ENCODE assay signal across 8 mouse cellular contexts in the genomic region with DNA sequence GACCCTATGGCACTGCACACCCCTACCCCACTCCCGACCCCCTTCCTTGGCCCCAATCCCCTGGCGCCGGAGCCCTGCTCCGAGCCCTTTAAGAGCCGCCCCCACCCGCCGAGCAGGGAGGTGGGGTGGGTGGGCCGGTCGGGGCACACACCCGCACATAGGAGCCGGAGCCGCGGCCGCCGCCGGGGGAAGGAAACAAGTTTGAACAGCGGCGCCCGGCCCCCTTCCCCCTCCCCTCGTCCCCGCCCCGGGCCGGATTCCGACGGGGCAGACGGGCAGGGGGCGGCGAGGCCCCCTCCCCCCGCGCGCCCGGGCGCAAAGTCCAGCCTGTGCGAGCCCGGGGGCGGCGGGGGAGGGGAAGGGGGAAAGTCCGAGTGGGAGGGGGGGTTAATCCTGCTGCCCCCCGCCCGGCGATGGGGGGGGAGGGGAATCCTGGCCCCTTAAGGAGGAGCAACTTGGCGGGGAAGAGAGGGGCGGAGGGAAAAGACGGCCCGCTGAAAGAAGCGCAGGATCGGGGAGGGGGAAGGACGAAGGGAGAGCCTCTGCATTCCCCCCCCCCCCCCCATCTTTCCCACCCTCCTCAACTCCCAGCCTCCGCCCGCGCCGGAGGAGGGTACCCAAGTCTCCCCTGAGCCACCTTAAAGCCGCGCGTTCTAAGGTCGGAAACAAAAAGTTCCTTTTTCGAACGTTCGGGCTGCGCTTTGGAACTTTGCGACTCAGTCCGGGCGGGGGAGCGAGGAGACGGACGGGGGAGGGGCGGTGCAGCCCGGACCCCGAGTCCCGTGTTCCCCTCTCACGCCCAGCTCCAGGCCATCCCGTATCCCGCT. TPM values are rescaled to one million over a fixed set of nuclear protein-coding genes. Genes with fewer than 3 reads are reported as not detected.
DNase-seq lines count a peak whose midpoint lies in the region; ATAC-seq and TF ChIP-seq lines count a peak whose summit lies in the region.

No protein-coding gene starts in this region.

- ATAC-seq in liver, embryonic 11.5 days (replicated peaks; ENCODE audit: low FRiP score), result peak; percentile 53
- peak; percentile 39 for ATAC-seq in stomach, postnatal 0 days (ENCODE audit: low FRiP score, low TSS enrichment)

- H3K4me1 ChIP-seq in heart, adult 2 months (ENCODE audit: control insufficient read depth, insufficient read depth, low read length), result peaks cover 15% of the 10 kb centered on the region
- H3K4me1 ChIP-seq in liver, embryonic 11.5 days (replicated peaks; ENCODE audit: control insufficient read depth, insufficient read depth, low read length), result peaks cover 37% of the 10 kb centered on the region
- peaks cover 2% of the 10 kb centered on the region; the same call in 1 of the 2 replicates for H3K4me1 ChIP-seq in stomach, postnatal 0 days (replicated peaks; ENCODE audit: control insufficient read depth, insufficient read depth)

- intact Hi-C loops in heart, adult 2 months (cut with DNase I), result loop anchor here (1.0 to 5.0 kb wide), 3 partner anchors 29 to 148 kb away; partner anchors contain the start of gene Lipe

- peak overlapping the region; percentile 91 for H3K4me2 ChIP-seq in liver, embryonic 11.5 days
- peak overlapping the region; percentile 99 for H3K4me2 ChIP-seq in myocyte (ENCODE audit: low read depth)
- H3K4me2 ChIP-seq in stomach, postnatal 0 days (replicated peaks; ENCODE audit: low read depth), result peak overlapping the region; percentile 82

- H3K4me3 ChIP-seq in heart, adult 2 months, result peak overlapping the region; percentile 96
- peak overlapping the region; percentile 97 for H3K4me3 ChIP-seq in liver, embryonic 11.5 days (ENCODE audit: low read depth, low read length)
- H3K4me3 ChIP-seq in myocyte, result peak overlapping the region; percentile 84
- H3K4me3 ChIP-seq in stomach, postnatal 0 days (ENCODE audit: low read depth, low read length), result peak overlapping the region; percentile 92

- no peaks in the 10 kb centered on the region for H3K9me3 ChIP-seq in liver, embryonic 11.5 days (ENCODE audit: control insufficient read depth, low read length)
- H3K9me3 ChIP-seq in stomach, postnatal 0 days (ENCODE audit: control insufficient read depth, low read length), result no peaks in the 10 kb centered on the region

- WGBS in heart, adult 2 months, result 1% methylated on average over 46 of the region's 73 CpGs
- under 1% methylated on average over 42 of the region's 73 CpGs for WGBS in liver, embryonic 11.5 days
- under 1% methylated on average over 50 of the region's 73 CpGs for WGBS in stomach, postnatal 0 days

- peak overlapping the region; percentile 98 for H3K27ac ChIP-seq in heart, adult 2 months
- H3K27ac ChIP-seq in liver, embryonic 11.5 days (ENCODE audit: low read depth, low read length), result peak overlapping the region; percentile 95
- H3K27ac ChIP-seq in stomach, postnatal 0 days (replicated peaks), result peak overlapping the region; percentile 98

- H3K79me2 ChIP-seq in heart, adult 2 months (replicated peaks; ENCODE audit: control insufficient read depth, insufficient read depth, low read length), result peaks cover 7% of the 10 kb centered on the region; the same call in 1 of the 2 replicates
- H3K79me2 ChIP-seq in myocyte (ENCODE audit: control insufficient read depth, insufficient read depth), result peaks cover 55% of the 10 kb centered on the region

- H3K36me3 ChIP-seq in heart, adult 2 months (ENCODE audit: control insufficient read depth, insufficient read depth, low read length), result no peaks in the 10 kb centered on the region; the same call in 1 of the 2 replicates
- peaks cover 13% of the 10 kb centered on the region for H3K36me3 ChIP-seq in liver, embryonic 11.5 days (ENCODE audit: control insufficient read depth, insufficient read depth, low read length)
- H3K36me3 ChIP-seq in myocyte (ENCODE audit: control insufficient read depth, insufficient read depth), result no peaks in the 10 kb centered on the region
- H3K36me3 ChIP-seq in stomach, postnatal 0 days (ENCODE audit: control insufficient read depth, insufficient read depth, low read length), result peaks cover 8% of the 10 kb centered on the region

- TF ChIP-seq CTCF in heart, adult 2 months (IDR thresholded peaks at IDR 0.05), result no peak
- TF ChIP-seq CTCF in stomach, postnatal 0 days (IDR thresholded peaks at IDR 0.05; ENCODE audit: low read depth), result no peak; the same call in 1 of the 2 replicates

- DNase-seq in urinary bladder, adult 18-20 months (ENCODE audit: low spot score in 2 of 2), result peak; percentile 73 to 74
- DNase-seq in urinary bladder, postnatal 10 days (ENCODE audit: low spot score), result no peak
- DNase-seq in embryo, embryonic 11.5 days (ENCODE audit: low read depth, low spot score), result peak; percentile 75
- DNase-seq in heart, adult 2 months, result peak; percentile 85 to 88
- peak; percentile 83 for DNase-seq in kidney, adult 18-20 months
- DNase-seq in liver, embryonic 11.5 days (ENCODE audit: low spot score), result peak; percentile 84
- DNase-seq in stomach, postnatal 0 days (ENCODE audit: low spot score), result peak; percentile 86

- no peak for TF ChIP-seq EP300 in heart, adult 2 months (IDR thresholded peaks at IDR 0.05; ENCODE audit: insufficient read depth, low read depth, low read length)
- TF ChIP-seq EP300 in stomach, postnatal 0 days (optimal IDR thresholded peaks at IDR 0.05), result no peak

- peak overlapping the region; percentile 27 for H3ac ChIP-seq in myocyte (ENCODE audit: control insufficient read depth, insufficient read length)

- TF ChIP-seq POLR2A in heart, adult 2 months (IDR thresholded peaks at IDR 0.05; ENCODE audit: insufficient read depth, low read depth, low read length), result 0 out of 2 replicates have a peak, but pooled peaks have one; percentile 29
- TF ChIP-seq POLR2A in myocyte (IDR thresholded peaks at IDR 0.05; ENCODE audit: insufficient read length, low read depth), result no peak

- H3K9ac ChIP-seq in heart, adult 2 months (ENCODE audit: low read depth, low read length), result peak overlapping the region; percentile 96
- peak overlapping the region; percentile 95 for H3K9ac ChIP-seq in liver, embryonic 11.5 days (ENCODE audit: low read depth, low read length)
- peak overlapping the region; percentile 90 for H3K9ac ChIP-seq in stomach, postnatal 0 days (ENCODE audit: low read length)

- no peaks in the 10 kb centered on the region for H3K27me3 ChIP-seq in heart, adult 2 months (ENCODE audit: control insufficient read depth, insufficient read depth, low read length)
- no peaks in the 10 kb centered on the region for H3K27me3 ChIP-seq in liver, embryonic 11.5 days (replicated peaks; ENCODE audit: control insufficient read depth, insufficient read depth, low read length)
- H3K27me3 ChIP-seq in myocyte (ENCODE audit: control insufficient read depth, insufficient read depth, insufficient read length), result no peaks in the 10 kb centered on the region
- no peaks in the 10 kb centered on the region for H3K27me3 ChIP-seq in stomach, postnatal 0 days (ENCODE audit: control insufficient read depth, insufficient read depth, low read length)

TF ChIP-seq in myocyte, 11 proteins besides CTCF, POLR2A, EP300 and RAD21:
- TF ChIP-seq REST (IDR thresholded peaks at IDR 0.05; ENCODE audit: insufficient read depth, insufficient read length) (no peak), SRF (IDR thresholded peaks at IDR 0.05; ENCODE audit: control insufficient read depth, insufficient read length, low read depth) (no peak), CEBPB (IDR thresholded peaks at IDR 0.05; ENCODE audit: insufficient read depth, poor library complexity, severe bottlenecking) (no peak), MYOD1 (IDR thresholded peaks at IDR 0.05; ENCODE audit: control insufficient read depth in 1 of 3, insufficient read length in 2 of 3, low read depth in 2 of 3) (no peak), TCF3 (IDR thresholded peaks at IDR 0.05; ENCODE audit: insufficient read length, low read depth) (no peak), POLR2AphosphoS2 (IDR thresholded peaks at IDR 0.05; ENCODE audit: insufficient read length, low read depth) (no peak), MYOG (IDR thresholded peaks at IDR 0.05; ENCODE audit: control insufficient read depth in 1 of 3, insufficient read depth in 1 of 3, insufficient read length in 2 of 3, low read depth in 2 of 3) (no peak), E2F4 (IDR thresholded peaks at IDR 0.05; ENCODE audit: insufficient read depth) (no peak), TCF12 (IDR thresholded peaks at IDR 0.05; ENCODE audit: insufficient read depth, poor library complexity, severe bottlenecking) (no peak), USF1 (IDR thresholded peaks at IDR 0.05; ENCODE audit: low read depth) (no peak), MAX (IDR thresholded peaks at IDR 0.05; ENCODE audit: low read depth) (no peak)

RNA-seq across cellular contexts. Expression of gene Erf, which starts 1.0 kb away (rescaled TPM):
- 10 to 100 TPM; 16.5 to 21.2 TPM for total RNA-seq in heart, adult 2 months (2021)
- 11.9 and 17.1 TPM in 2 replicates for polyA plus RNA-seq in heart, adult 2 months (2012; rRNA removed)
- polyA plus RNA-seq in liver, embryonic 11.5 days (2014; fragmentation: Nextera tagmentation; extraction: Ambion mirVana), result 13.8 and 16.4 TPM in 2 replicates
- 42.5 TPM for polyA plus RNA-seq in myocyte (2012; fragmentation: generic; extraction: Trizol)
- polyA plus RNA-seq in stomach, postnatal 0 days (2015; fragmentation: Nextera tagmentation; extraction: Ambion mirVana), result 8.1 and 8.8 TPM in 2 replicates

RNA-seq across cellular contexts. Expression of gene Gsk3a, which starts 11.9 kb away (rescaled TPM):
- 10 to 100 TPM; 61.7 to 69.4 TPM for total RNA-seq in heart, adult 2 months (2021)
- 105 and 123 TPM in 2 replicates for polyA plus RNA-seq in heart, adult 2 months (2012; rRNA removed)
- polyA plus RNA-seq in liver, embryonic 11.5 days (2014; fragmentation: Nextera tagmentation; extraction: Ambion mirVana), result 11.0 and 13.0 TPM in 2 replicates
- polyA plus RNA-seq in myocyte (2012; fragmentation: generic; extraction: Trizol), result 69.4 TPM
- 5.1 and 5.3 TPM in 2 replicates for polyA plus RNA-seq in stomach, postnatal 0 days (2015; fragmentation: Nextera tagmentation; extraction: Ambion mirVana)

RNA-seq across cellular contexts. Expression of gene Cic, which starts 18.0 kb away (rescaled TPM):
- 10 to 100 TPM; 62.8 to 62.9 TPM for total RNA-seq in heart, adult 2 months (2021)
- 37.7 and 41.6 TPM in 2 replicates for polyA plus RNA-seq in heart, adult 2 months (2012; rRNA removed)
- 21.6 and 25.2 TPM in 2 replicates for polyA plus RNA-seq in liver, embryonic 11.5 days (2014; fragmentation: Nextera tagmentation; extraction: Ambion mirVana)
- 65.8 TPM for polyA plus RNA-seq in myocyte (2012; fragmentation: generic; extraction: Trizol)
- 15.0 and 15.9 TPM in 2 replicates for polyA plus RNA-seq in stomach, postnatal 0 days (2015; fragmentation: Nextera tagmentation; extraction: Ambion mirVana)

RNA-seq across cellular contexts. Expression of gene Zfp526, which starts 28.3 kb away (rescaled TPM):
- total RNA-seq in heart, adult 2 months (2021), result 1 to 10 TPM; 7.4 to 9.6 TPM
- polyA plus RNA-seq in heart, adult 2 months (2012; rRNA removed), result 6.9 and 8.1 TPM in 2 replicates
- 4.0 and 4.2 TPM in 2 replicates for polyA plus RNA-seq in liver, embryonic 11.5 days (2014; fragmentation: Nextera tagmentation; extraction: Ambion mirVana)
- 5.6 TPM for polyA plus RNA-seq in myocyte (2012; fragmentation: generic; extraction: Trizol)
- polyA plus RNA-seq in stomach, postnatal 0 days (2015; fragmentation: Nextera tagmentation; extraction: Ambion mirVana), result 1.1 and 1.2 TPM in 2 replicates

RNA-seq across cellular contexts. Expression of gene Dedd2, which starts 29.1 kb away (rescaled TPM):
- total RNA-seq in heart, adult 2 months (2021), result 10 to 100 TPM; 14.3 to 18.4 TPM
- 18.7 and 21.7 TPM in 2 replicates for polyA plus RNA-seq in heart, adult 2 months (2012; rRNA removed)
- polyA plus RNA-seq in liver, embryonic 11.5 days (2014; fragmentation: Nextera tagmentation; extraction: Ambion mirVana), result 19.6 and 21.1 TPM in 2 replicates
- polyA plus RNA-seq in myocyte (2012; fragmentation: generic; extraction: Trizol), result 8.8 TPM
- 20.0 and 20.2 TPM in 2 replicates for polyA plus RNA-seq in stomach, postnatal 0 days (2015; fragmentation: Nextera tagmentation; extraction: Ambion mirVana)
